Comparison of ENCODE assay signal across 30 mouse cellular contexts in genomic region chr13:100687513-100687912, GRCm38 (mm10). TPM values are rescaled to one million over a fixed set of nuclear protein-coding genes. Genes with fewer than 3 reads are reported as not detected.
DNase-seq lines count a peak whose midpoint lies in the region; ATAC-seq and TF ChIP-seq lines count a peak whose summit lies in the region.
"Had no signal": no experiment of that assay in that cellular context is flagged by ENCODE, and none has a peak within 500 bp of the region (broad histone marks: within the 10 kb centered on the region; RNA-seq: fewer than 3 reads in every experiment).

No protein-coding gene starts in this region.

- H3K36me3 ChIP-seq in heart, adult 2 months (ENCODE audit: control insufficient read depth, insufficient read depth, low read length) = no peaks in the 10 kb centered on the region
- 0 out of 2 replicates have a peak, but pooled peaks cover 4% of the 10 kb centered on the region for H3K36me3 ChIP-seq in heart, embryonic 10.5 days
- H3K36me3 ChIP-seq in liver, postnatal 0 days (replicated peaks; ENCODE audit: insufficient read depth, low read length) = peaks cover 22% of the 10 kb centered on the region
- H3K36me3 ChIP-seq in liver, embryonic 11.5 days (ENCODE audit: control insufficient read depth, insufficient read depth, low read length) = no peaks in the 10 kb centered on the region
- no peaks in the 10 kb centered on the region for H3K36me3 ChIP-seq in lung, postnatal 0 days (ENCODE audit: insufficient read depth, low read length)
- H3K36me3 ChIP-seq: embryonic facial prominence, embryonic 13.5 days; forebrain, embryonic 10.5 days; G1E; heart, embryonic 12.5 days; hindbrain, embryonic 13.5 days; midbrain, embryonic 12.5 days; neural tube, embryonic 13.5 days had no signal

- TF ChIP-seq EP300 in heart, adult 2 months (IDR thresholded peaks at IDR 0.05; ENCODE audit: insufficient read depth, low read depth, low read length) = no peak
- TF ChIP-seq EP300 in liver, postnatal 0 days (IDR thresholded peaks at IDR 0.05; ENCODE audit: low read depth) = no peak
- no peak for TF ChIP-seq EP300 in lung, postnatal 0 days (IDR thresholded peaks at IDR 0.05)

- no peaks in the 10 kb centered on the region for H3K27me3 ChIP-seq in heart, adult 2 months (ENCODE audit: control insufficient read depth, insufficient read depth, low read length)
- H3K27me3 ChIP-seq in heart, embryonic 10.5 days (ENCODE audit: insufficient read depth, poor library complexity, severe bottlenecking) = no peaks in the 10 kb centered on the region
- H3K27me3 ChIP-seq in liver, postnatal 0 days (ENCODE audit: insufficient read depth, low read length) = no peaks in the 10 kb centered on the region
- H3K27me3 ChIP-seq in liver, embryonic 11.5 days (replicated peaks; ENCODE audit: control insufficient read depth, insufficient read depth, low read length) = no peaks in the 10 kb centered on the region
- no peaks in the 10 kb centered on the region for H3K27me3 ChIP-seq in lung, postnatal 0 days (replicated peaks; ENCODE audit: insufficient read depth, low read length)
- H3K27me3 ChIP-seq: embryonic facial prominence, embryonic 13.5 days; heart, embryonic 12.5 days; hindbrain, embryonic 13.5 days; midbrain, embryonic 12.5 days; neural tube, embryonic 13.5 days had no signal

- 0 out of 2 replicates have a peak, but pooled peaks have one; percentile 3 for TF ChIP-seq CTCF in heart, adult 2 months (IDR thresholded peaks at IDR 0.05)
- TF ChIP-seq CTCF in liver, postnatal 0 days (IDR thresholded peaks at IDR 0.05; ENCODE audit: low read depth) = peak; percentile 30; the same call in 1 of the 2 replicates
- no peak for TF ChIP-seq CTCF in lung, postnatal 0 days (IDR thresholded peaks at IDR 0.05)

- DNase-seq in heart, adult 2 months = no peak
- DNase-seq in heart, embryonic 10.5 days (ENCODE audit: low spot score) = no peak
- DNase-seq in liver, postnatal 0 days = no peak
- no peak for DNase-seq in liver, embryonic 11.5 days (ENCODE audit: low spot score)
- peak; percentile 79 for DNase-seq in R1 (ENCODE audit: low read depth, low spot score)
- no peak for DNase-seq in lung, postnatal 0 days (ENCODE audit: low spot score)
- no peak for DNase-seq in kidney, postnatal 10 days
- DNase-seq: adrenal gland, adult 2 months; adrenal gland, postnatal 36 days; cerebellum, adult 18-20 months; cerebellum, postnatal 10 days; heart, postnatal 4 days; kidney, adult 18-20 months; layer of hippocampus, postnatal 36 days; left cerebral cortex, postnatal 4 days; lung, adult 18-20 months; lung, postnatal 10 days; right cerebral cortex, postnatal 4 days; thymus, adult 2 months; thymus, postnatal 36 days had no signal

- H3K9me3 ChIP-seq in heart, embryonic 10.5 days = no peaks in the 10 kb centered on the region
- no peaks in the 10 kb centered on the region for H3K9me3 ChIP-seq in liver, postnatal 0 days (ENCODE audit: low read length)
- no peaks in the 10 kb centered on the region for H3K9me3 ChIP-seq in liver, embryonic 11.5 days (ENCODE audit: control insufficient read depth, low read length)
- H3K9me3 ChIP-seq in lung, postnatal 0 days (ENCODE audit: low read length) = no peaks in the 10 kb centered on the region
- H3K9me3 ChIP-seq: embryonic facial prominence, embryonic 13.5 days; forebrain, embryonic 10.5 days; G1E; heart, embryonic 12.5 days; hindbrain, embryonic 13.5 days; midbrain, embryonic 12.5 days; neural tube, embryonic 13.5 days had no signal

- no peak for ATAC-seq in liver, postnatal 0 days
- ATAC-seq in liver, embryonic 11.5 days (replicated peaks; ENCODE audit: low FRiP score) = no peak
- no peak for ATAC-seq in lung, postnatal 0 days
- ATAC-seq: activated CD4-positive, CD25-positive, alpha-beta regulatory T cell, adult 4 months; CD4-positive, CD25-positive, alpha-beta regulatory T cell, adult 4 months; forebrain, embryonic 16.5 days had no signal

- no peaks in the 10 kb centered on the region for H3K4me1 ChIP-seq in heart, adult 2 months (ENCODE audit: control insufficient read depth, insufficient read depth, low read length)
- no peaks in the 10 kb centered on the region for H3K4me1 ChIP-seq in heart, embryonic 10.5 days
- no peaks in the 10 kb centered on the region for H3K4me1 ChIP-seq in liver, postnatal 0 days (ENCODE audit: insufficient read depth)
- no peaks in the 10 kb centered on the region for H3K4me1 ChIP-seq in liver, embryonic 11.5 days (replicated peaks; ENCODE audit: control insufficient read depth, insufficient read depth, low read length)
- H3K4me1 ChIP-seq in lung, postnatal 0 days (ENCODE audit: insufficient read depth, low read depth, low read length) = no peaks in the 10 kb centered on the region
- H3K4me1 ChIP-seq: embryonic facial prominence, embryonic 13.5 days; forebrain, embryonic 10.5 days; heart, embryonic 12.5 days; hindbrain, embryonic 13.5 days; midbrain, embryonic 12.5 days; neural tube, embryonic 13.5 days had no signal

- intact Hi-C loops in heart, adult 2 months (cut with DNase I) = no loop called here

- no peak for TF ChIP-seq POLR2A in heart, adult 2 months (IDR thresholded peaks at IDR 0.05; ENCODE audit: insufficient read depth, low read depth, low read length)

- no peak overlapping the region for H3K4me3 ChIP-seq in heart, adult 2 months
- H3K4me3 ChIP-seq in heart, embryonic 10.5 days = no peak overlapping the region
- no peak overlapping the region for H3K4me3 ChIP-seq in liver, postnatal 0 days (ENCODE audit: low read depth, low read length)
- no peak overlapping the region for H3K4me3 ChIP-seq in liver, embryonic 11.5 days (ENCODE audit: low read depth, low read length)
- no peak overlapping the region for H3K4me3 ChIP-seq in lung, postnatal 0 days (ENCODE audit: low read depth, low read length)
- H3K4me3 ChIP-seq: embryonic facial prominence, embryonic 13.5 days; forebrain, embryonic 10.5 days; heart, embryonic 12.5 days; hindbrain, embryonic 13.5 days; midbrain, embryonic 12.5 days; neural tube, embryonic 13.5 days had no signal

- no peak overlapping the region for H3K4me2 ChIP-seq in liver, postnatal 0 days (ENCODE audit: low read depth, low read length)
- no peak overlapping the region for H3K4me2 ChIP-seq in liver, embryonic 11.5 days
- no peak overlapping the region for H3K4me2 ChIP-seq in lung, postnatal 0 days (replicated peaks; ENCODE audit: low read depth, low read length)
- H3K4me2 ChIP-seq: embryonic facial prominence, embryonic 13.5 days; heart, embryonic 12.5 days; hindbrain, embryonic 13.5 days; midbrain, embryonic 12.5 days; neural tube, embryonic 13.5 days had no signal

- H3K9ac ChIP-seq in heart, adult 2 months (ENCODE audit: low read depth, low read length) = no peak overlapping the region
- no peak overlapping the region for H3K9ac ChIP-seq in liver, postnatal 0 days (replicated peaks)
- H3K9ac ChIP-seq in liver, embryonic 11.5 days (ENCODE audit: low read depth, low read length) = no peak overlapping the region
- H3K9ac ChIP-seq in lung, postnatal 0 days (replicated peaks; ENCODE audit: low read depth) = no peak overlapping the region
- H3K9ac ChIP-seq: embryonic facial prominence, embryonic 13.5 days; heart, embryonic 12.5 days; hindbrain, embryonic 13.5 days; midbrain, embryonic 12.5 days; neural tube, embryonic 13.5 days had no signal

- no peak overlapping the region for H3K27ac ChIP-seq in heart, adult 2 months
- H3K27ac ChIP-seq in heart, embryonic 10.5 days = no peak overlapping the region
- no peak overlapping the region for H3K27ac ChIP-seq in liver, postnatal 0 days (ENCODE audit: low read depth)
- no peak overlapping the region for H3K27ac ChIP-seq in liver, embryonic 11.5 days (ENCODE audit: low read depth, low read length)
- no peak overlapping the region for H3K27ac ChIP-seq in lung, postnatal 0 days (ENCODE audit: low read length)
- H3K27ac ChIP-seq: embryonic facial prominence, embryonic 13.5 days; forebrain, embryonic 10.5 days; hindbrain, embryonic 13.5 days; midbrain, embryonic 12.5 days; neural tube, embryonic 13.5 days had no signal

- no peaks in the 10 kb centered on the region for H3K79me2 ChIP-seq in heart, adult 2 months (replicated peaks; ENCODE audit: control insufficient read depth, insufficient read depth, low read length)

- WGBS in heart, adult 2 months = 70% methylated on average over 7 of the region's 7 CpGs
- WGBS in heart, embryonic 10.5 days = 49% methylated on average over 7 of the region's 7 CpGs
- 67% methylated on average over 7 of the region's 7 CpGs for WGBS in liver, postnatal 0 days (ENCODE audit: insufficient replicate concordance)
- 64% methylated on average over 7 of the region's 7 CpGs for WGBS in liver, embryonic 11.5 days
- WGBS in lung, postnatal 0 days = 69% methylated on average over 7 of the region's 7 CpGs

RNA-seq across cellular contexts. Expression of gene Ccdc125, which starts 18.0 kb away (rescaled TPM):
- total RNA-seq in heart, adult 2 months (2021) = under 1 TPM; 0.32 to 0.39 TPM
- 0.59 and 0.70 TPM in 2 replicates for polyA plus RNA-seq in heart, adult 2 months (2012; rRNA removed)
- 4.2 and 5.8 TPM in 2 replicates for polyA plus RNA-seq in heart, embryonic 10.5 days (2016; fragmentation: Nextera tagmentation; extraction: Ambion mirVana)
- 6.1 and 7.0 TPM in 2 replicates for polyA plus RNA-seq in liver, postnatal 0 days (2015; fragmentation: Nextera tagmentation; extraction: Ambion mirVana)
- polyA plus RNA-seq in liver, embryonic 11.5 days (2014; fragmentation: Nextera tagmentation; extraction: Ambion mirVana) = 8.1 and 8.8 TPM in 2 replicates
- 7.1 and 7.9 TPM in 2 replicates for polyA plus RNA-seq in lung, postnatal 0 days (2015; fragmentation: Nextera tagmentation; extraction: Ambion mirVana)
- total RNA-seq: G1E had no signal
- polyA plus RNA-seq: G1E had no signal

RNA-seq across cellular contexts. Expression of gene Taf9, which starts 36.1 kb away (rescaled TPM):
- 1 to 10 TPM; 9.8 TPM for total RNA-seq in heart, adult 2 months (2021)
- 2.2 and 3.4 TPM in 2 replicates for polyA plus RNA-seq in heart, adult 2 months (2012; rRNA removed)
- 12.4 and 12.8 TPM in 2 replicates for polyA plus RNA-seq in heart, embryonic 10.5 days (2016; fragmentation: Nextera tagmentation; extraction: Ambion mirVana)
- polyA plus RNA-seq in liver, postnatal 0 days (2015; fragmentation: Nextera tagmentation; extraction: Ambion mirVana) = 17.7 and 20.1 TPM in 2 replicates
- 25.1 and 26.0 TPM in 2 replicates for polyA plus RNA-seq in liver, embryonic 11.5 days (2014; fragmentation: Nextera tagmentation; extraction: Ambion mirVana)
- 12.2 and 15.5 TPM in 2 replicates for polyA plus RNA-seq in lung, postnatal 0 days (2015; fragmentation: Nextera tagmentation; extraction: Ambion mirVana)
- polyA plus RNA-seq: adrenal gland, adult 2 months had no signal

RNA-seq across cellular contexts. Expression of gene Rad17, which starts 36.7 kb away (rescaled TPM):
- total RNA-seq in heart, adult 2 months (2021) = 10 to 100 TPM; 15.0 TPM
- 5.6 and 9.5 TPM in 2 replicates for polyA plus RNA-seq in heart, adult 2 months (2012; rRNA removed)
- polyA plus RNA-seq in heart, embryonic 10.5 days (2016; fragmentation: Nextera tagmentation; extraction: Ambion mirVana) = 24.1 and 25.6 TPM in 2 replicates
- 9.2 and 10.5 TPM in 2 replicates for polyA plus RNA-seq in liver, postnatal 0 days (2015; fragmentation: Nextera tagmentation; extraction: Ambion mirVana)
- 32.1 and 33.5 TPM in 2 replicates for polyA plus RNA-seq in liver, embryonic 11.5 days (2014; fragmentation: Nextera tagmentation; extraction: Ambion mirVana)
- polyA plus RNA-seq in lung, postnatal 0 days (2015; fragmentation: Nextera tagmentation; extraction: Ambion mirVana) = 12.9 and 14.4 TPM in 2 replicates

RNA-seq across cellular contexts. Expression of gene Ak6, which starts 36.7 kb away (rescaled TPM):
- total RNA-seq in heart, adult 2 months (2021) = 10 to 100 TPM; 55.1 to 65.7 TPM
- 49.9 and 92.7 TPM in 2 replicates for polyA plus RNA-seq in heart, adult 2 months (2012; rRNA removed)
- polyA plus RNA-seq in heart, embryonic 10.5 days (2016; fragmentation: Nextera tagmentation; extraction: Ambion mirVana) = 271 and 304 TPM in 2 replicates
- polyA plus RNA-seq in liver, postnatal 0 days (2015; fragmentation: Nextera tagmentation; extraction: Ambion mirVana) = 120 and 123 TPM in 2 replicates
- 328 and 349 TPM in 2 replicates for polyA plus RNA-seq in liver, embryonic 11.5 days (2014; fragmentation: Nextera tagmentation; extraction: Ambion mirVana)
- polyA plus RNA-seq in lung, postnatal 0 days (2015; fragmentation: Nextera tagmentation; extraction: Ambion mirVana) = 135 and 136 TPM in 2 replicates

RNA-seq across cellular contexts. Expression of gene Cdk7, which starts 43.2 kb away (rescaled TPM):
- 10 to 100 TPM; 21.7 to 24.0 TPM for total RNA-seq in heart, adult 2 months (2021)
- 11.2 and 18.2 TPM in 2 replicates for polyA plus RNA-seq in heart, adult 2 months (2012; rRNA removed)
- polyA plus RNA-seq in heart, embryonic 10.5 days (2016; fragmentation: Nextera tagmentation; extraction: Ambion mirVana) = 86.2 and 106 TPM in 2 replicates
- polyA plus RNA-seq in liver, postnatal 0 days (2015; fragmentation: Nextera tagmentation; extraction: Ambion mirVana) = 24.3 and 25.0 TPM in 2 replicates
- 92.0 and 97.2 TPM in 2 replicates for polyA plus RNA-seq in liver, embryonic 11.5 days (2014; fragmentation: Nextera tagmentation; extraction: Ambion mirVana)
- polyA plus RNA-seq in lung, postnatal 0 days (2015; fragmentation: Nextera tagmentation; extraction: Ambion mirVana) = 52.5 and 54.8 TPM in 2 replicates
